Mouse (Mus musculus): Measurements from ENCODE around the gene Trappc4.

GRCm38 (mm10) chr9:44387221-44387620 is 20.2 kb downstream of the Trappc4 start:
- TF ChIP-seq CTCF (IDR thresholded peaks at IDR 0.05; ENCODE audit: borderline replicate concordance, control insufficient read depth, extremely low read depth, insufficient read depth, low read length, poor library complexity) (no peak), POLR2A (IDR thresholded peaks at IDR 0.05; ENCODE audit: control insufficient read depth, extremely low read depth, insufficient read depth, low read length, poor library complexity) (no peak)
